Mouse (Mus musculus): ENCODE data around the gene Jmjd7. TPM values are rescaled to one million over a fixed set of nuclear protein-coding genes. Genes with fewer than 3 reads are reported as not detected.

The Jmjd7 gene
- polyA plus RNA-seq, 1 experiment from 2014 or later, result 22.9 TPM

DNA sequence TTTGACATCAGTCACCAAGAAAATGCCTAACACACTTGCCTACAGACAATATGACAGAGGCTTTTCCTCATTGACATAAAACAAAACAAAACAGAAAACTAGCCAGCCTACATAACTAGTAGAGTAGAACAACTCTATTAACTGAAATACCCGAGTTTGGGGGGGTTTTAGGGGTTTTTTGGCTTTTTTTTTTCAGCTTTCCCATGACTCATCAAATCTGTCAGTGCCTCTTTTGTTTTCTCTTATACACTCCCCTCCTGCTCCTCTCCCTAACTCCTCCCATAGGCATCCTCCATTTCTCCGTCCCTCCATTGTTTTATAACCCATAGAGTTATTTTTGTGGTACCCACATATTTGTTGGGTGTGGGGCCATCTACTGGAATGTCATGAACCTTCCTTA, 33.8 kb upstream of the Jmjd7 start:
- Histone ChIP-seq H3K9ac (ENCODE audit: low read length) (no peak overlapping the region), H3K9me3 (ENCODE audit: control insufficient read depth, low read length) (no peaks in the 10 kb centered on the region), H3K4me1 (replicated peaks; ENCODE audit: control insufficient read depth, insufficient read depth, low read length) (peaks cover 20% of the 10 kb centered on the region), H3K36me3 (ENCODE audit: control insufficient read depth, insufficient read depth, low read length) (no peaks in the 10 kb centered on the region), H3K4me2 (ENCODE audit: low read depth, low read length) (no peak overlapping the region), H3K4me3 (ENCODE audit: low read length) (no peak overlapping the region), H3K27me3 (ENCODE audit: control insufficient read depth, insufficient read depth, low read depth, low read length) (no peaks in the 10 kb centered on the region), H3K27ac (ENCODE audit: low read length) (no peak overlapping the region)
- WGBS, result 47% methylated on average over 2 of the region's 2 CpGs
- ATAC-seq (ENCODE audit: low read depth), result no peak

DNA sequence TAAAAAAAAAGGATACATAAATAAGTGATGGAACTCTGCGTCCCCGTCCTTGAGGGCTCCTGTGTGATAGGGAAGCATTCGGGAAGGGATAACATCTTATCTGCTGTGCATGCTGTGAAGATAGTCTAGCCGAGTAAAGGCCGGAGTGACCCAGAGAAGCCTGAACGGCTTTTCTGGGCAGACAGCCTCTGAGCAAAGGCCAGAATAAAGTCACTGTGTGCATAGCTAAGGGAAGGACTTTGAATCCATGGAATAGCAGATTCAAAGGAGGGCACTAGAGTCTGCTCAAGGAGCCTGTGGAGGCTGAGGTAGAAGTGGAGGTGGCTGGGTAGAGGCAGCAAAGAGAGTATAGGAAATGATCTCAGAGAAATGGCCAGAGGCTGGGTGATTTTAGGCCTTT, 32.4 kb upstream of the Jmjd7 start:
- no peak for ATAC-seq (ENCODE audit: low read depth)
- Histone ChIP-seq H3K9ac (ENCODE audit: low read length) (0 out of 2 replicates have a peak overlapping the region, but pooled peaks have one; percentile 32), H3K36me3 (ENCODE audit: control insufficient read depth, insufficient read depth, low read length) (no peaks in the 10 kb centered on the region), H3K27ac (ENCODE audit: low read length) (peak overlapping the region; percentile 94), H3K4me1 (replicated peaks; ENCODE audit: control insufficient read depth, insufficient read depth, low read length) (peaks cover 20% of the 10 kb centered on the region), H3K4me3 (ENCODE audit: low read length) (no peak overlapping the region), H3K9me3 (ENCODE audit: control insufficient read depth, low read length) (no peaks in the 10 kb centered on the region), H3K27me3 (ENCODE audit: control insufficient read depth, insufficient read depth, low read depth, low read length) (no peaks in the 10 kb centered on the region), H3K4me2 (ENCODE audit: low read depth, low read length) (no peak overlapping the region)
- WGBS, result 77% methylated on average over 6 of the region's 6 CpGs

DNA sequence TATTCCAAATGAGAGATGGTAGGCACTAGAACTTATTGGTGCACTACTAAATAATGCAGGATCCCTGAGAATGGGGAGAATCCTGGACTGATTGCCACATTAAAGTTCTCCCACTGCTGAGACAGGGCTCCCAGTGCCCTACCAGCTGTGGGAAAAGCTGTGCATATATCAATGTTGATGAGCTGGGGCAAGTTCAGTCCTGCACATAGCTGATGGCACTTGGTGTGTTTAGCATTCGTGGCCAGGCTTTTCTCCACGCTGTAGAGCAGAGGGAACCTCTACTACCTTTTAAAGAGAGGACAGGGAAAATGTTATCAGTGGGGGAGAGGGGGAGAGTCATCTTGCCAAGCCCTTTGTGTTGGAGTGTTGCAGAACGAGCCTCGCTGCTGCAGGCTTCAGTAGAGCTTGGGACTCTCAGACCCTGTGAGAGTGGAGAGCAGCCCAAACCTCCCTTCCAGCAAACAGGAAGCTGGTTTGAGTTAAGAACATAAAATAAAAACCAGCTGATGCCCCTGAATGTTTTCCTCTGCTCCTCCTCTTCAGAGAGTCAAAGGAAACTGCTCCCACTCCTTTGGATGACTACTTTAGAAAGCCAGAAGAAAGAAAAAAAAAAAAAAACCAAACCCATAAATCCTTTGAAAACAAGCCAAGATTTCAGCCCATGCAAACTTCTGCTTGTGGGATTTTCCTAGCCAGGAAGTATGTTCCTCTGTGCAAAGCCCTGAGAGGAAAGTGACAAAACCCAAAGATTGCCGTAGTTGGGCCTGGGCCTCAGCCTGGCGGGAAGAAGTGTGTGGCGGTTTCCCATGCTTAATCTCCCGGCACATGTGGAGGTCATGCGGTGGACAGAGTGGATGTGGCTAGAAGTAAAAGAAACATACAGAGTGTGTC, 31.6 kb upstream of the Jmjd7 start:
- H3K4me2 ChIP-seq (ENCODE audit: low read depth, low read length), result no peak overlapping the region
- peak; percentile 62 for ATAC-seq (ENCODE audit: low read depth)
- H3K27ac ChIP-seq (ENCODE audit: low read length), result peak overlapping the region; percentile 94
- H3K4me3 ChIP-seq (ENCODE audit: low read length), result no peak overlapping the region
- H3K27me3 ChIP-seq (ENCODE audit: control insufficient read depth, insufficient read depth, low read depth, low read length), result no peaks in the 10 kb centered on the region
- H3K4me1 ChIP-seq (replicated peaks; ENCODE audit: control insufficient read depth, insufficient read depth, low read length), result peaks cover 20% of the 10 kb centered on the region
- no peaks in the 10 kb centered on the region for H3K9me3 ChIP-seq (ENCODE audit: control insufficient read depth, low read length)
- peak overlapping the region; percentile 44 for H3K9ac ChIP-seq (ENCODE audit: low read length)
- H3K36me3 ChIP-seq (ENCODE audit: control insufficient read depth, insufficient read depth, low read length), result no peaks in the 10 kb centered on the region
- WGBS, result 28% methylated on average over 9 of the region's 9 CpGs

DNA sequence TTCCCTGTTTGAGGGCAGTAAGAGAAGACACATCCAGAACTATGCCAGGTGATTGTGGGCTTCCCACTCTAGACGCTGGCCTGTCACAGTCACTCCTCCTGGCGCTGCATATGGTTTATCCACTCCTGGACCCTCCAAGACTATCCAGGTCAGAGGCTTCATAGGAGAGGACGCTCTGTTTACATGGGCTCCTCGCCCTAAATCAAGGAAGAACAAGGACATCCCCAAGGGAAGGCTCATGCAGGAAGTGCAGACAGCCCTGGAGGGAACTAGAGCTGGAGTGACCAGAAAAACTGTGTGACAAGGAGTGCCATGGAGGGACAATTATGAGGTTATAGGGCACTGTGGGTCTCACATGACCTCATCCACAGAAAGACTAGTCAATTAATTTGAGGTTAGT, 29.9 kb upstream of the Jmjd7 start:
- no peak overlapping the region for H3K4me2 ChIP-seq (ENCODE audit: low read depth, low read length)
- H3K9ac ChIP-seq (ENCODE audit: low read length), result no peak overlapping the region
- no peaks in the 10 kb centered on the region for H3K9me3 ChIP-seq (ENCODE audit: control insufficient read depth, low read length)
- no peaks in the 10 kb centered on the region for H3K36me3 ChIP-seq (ENCODE audit: control insufficient read depth, insufficient read depth, low read length)
- 82% methylated on average over 4 of the region's 4 CpGs for WGBS
- H3K27me3 ChIP-seq (ENCODE audit: control insufficient read depth, insufficient read depth, low read depth, low read length), result no peaks in the 10 kb centered on the region
- no peak for ATAC-seq (ENCODE audit: low read depth)
- H3K4me3 ChIP-seq (ENCODE audit: low read length), result no peak overlapping the region
- H3K27ac ChIP-seq (ENCODE audit: low read length), result no peak overlapping the region
- H3K4me1 ChIP-seq (replicated peaks; ENCODE audit: control insufficient read depth, insufficient read depth, low read length), result peaks cover 26% of the 10 kb centered on the region

DNA sequence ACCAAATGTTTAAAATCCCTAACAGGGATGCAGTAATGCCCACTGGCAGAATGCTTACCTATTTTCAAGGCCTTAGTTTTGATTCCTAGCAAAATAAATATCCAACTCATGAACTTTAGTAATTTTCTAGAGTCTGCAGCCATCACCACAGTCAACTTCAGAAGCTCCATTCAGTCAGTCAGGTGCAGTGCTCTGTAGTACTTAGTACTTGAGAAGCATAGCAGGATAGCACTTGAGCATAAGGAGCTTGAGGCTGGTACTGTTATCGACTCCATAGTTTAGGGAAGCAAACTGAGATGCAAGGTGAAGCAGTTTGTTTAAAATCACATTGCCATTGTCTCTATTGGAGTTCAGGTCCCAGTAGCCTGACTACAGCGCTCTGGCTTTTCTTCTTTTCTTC, 27.6 kb upstream of the Jmjd7 start:
- ATAC-seq (ENCODE audit: low read depth), result no peak
- 68% methylated on average over 2 of the region's 2 CpGs for WGBS
- H3K4me1 ChIP-seq (replicated peaks; ENCODE audit: control insufficient read depth, insufficient read depth, low read length), result peaks cover 23% of the 10 kb centered on the region

DNA sequence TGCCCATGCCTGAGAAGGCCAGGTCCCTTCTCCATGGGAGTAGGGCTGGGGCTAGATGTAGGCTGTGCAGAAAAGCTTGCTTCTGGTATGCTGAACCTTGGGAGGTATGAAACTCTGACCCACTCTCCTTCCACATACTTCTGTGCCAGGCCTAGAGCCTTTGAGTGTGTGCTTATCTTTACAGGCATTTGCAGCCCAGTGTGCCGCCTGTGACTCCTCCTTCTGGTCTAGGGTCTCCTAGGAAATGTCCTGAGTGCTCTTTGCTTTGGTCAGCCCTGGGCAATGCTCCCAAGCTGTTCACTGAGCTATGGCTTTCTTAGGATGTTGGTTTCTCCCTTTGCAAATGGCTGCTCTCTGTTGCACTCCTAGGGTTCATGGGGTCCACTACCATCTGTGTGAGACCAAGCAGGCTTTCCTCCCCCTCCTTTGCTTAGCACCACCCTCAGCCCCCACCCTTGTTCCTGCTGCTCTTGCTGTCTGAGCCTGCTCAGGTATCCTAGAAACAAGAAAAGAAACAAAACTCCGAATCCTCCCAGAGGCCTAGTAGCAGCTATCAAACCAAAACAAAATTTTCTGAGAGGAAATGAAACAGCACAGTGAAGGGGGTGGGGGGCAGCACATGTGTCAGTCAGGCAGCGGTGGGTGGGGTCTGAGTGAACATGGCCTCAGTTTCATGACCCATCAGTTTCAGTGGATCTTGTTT, 26.2 kb upstream of the Jmjd7 start:
- Histone ChIP-seq H3K36me3 (ENCODE audit: control insufficient read depth, insufficient read depth, low read length) (no peaks in the 10 kb centered on the region), H3K27me3 (ENCODE audit: control insufficient read depth, insufficient read depth, low read depth, low read length) (no peaks in the 10 kb centered on the region), H3K4me3 (ENCODE audit: low read length) (no peak overlapping the region), H3K9ac (ENCODE audit: low read length) (no peak overlapping the region), H3K4me2 (ENCODE audit: low read depth, low read length) (no peak overlapping the region), H3K9me3 (ENCODE audit: control insufficient read depth, low read length) (no peaks in the 10 kb centered on the region), H3K4me1 (replicated peaks; ENCODE audit: control insufficient read depth, insufficient read depth, low read length) (peaks cover 10% of the 10 kb centered on the region), H3K27ac (ENCODE audit: low read length) (peak overlapping the region; percentile 83)
- WGBS, result 47% methylated on average over 3 of the region's 3 CpGs
- ATAC-seq (ENCODE audit: low read depth), result peak; percentile 90

More for the DNA sequence above, 27.6 kb upstream of the Jmjd7 start:
- H3K36me3 ChIP-seq (ENCODE audit: control insufficient read depth, insufficient read depth, low read length), result no peaks in the 10 kb centered on the region
- H3K27ac ChIP-seq (ENCODE audit: low read length), result no peak overlapping the region
- H3K9ac ChIP-seq (ENCODE audit: low read length), result no peak overlapping the region
- no peak overlapping the region for H3K4me3 ChIP-seq (ENCODE audit: low read length)
- no peak overlapping the region for H3K4me2 ChIP-seq (ENCODE audit: low read depth, low read length)
- no peaks in the 10 kb centered on the region for H3K27me3 ChIP-seq (ENCODE audit: control insufficient read depth, insufficient read depth, low read depth, low read length)
- H3K9me3 ChIP-seq (ENCODE audit: control insufficient read depth, low read length), result no peaks in the 10 kb centered on the region

DNA sequence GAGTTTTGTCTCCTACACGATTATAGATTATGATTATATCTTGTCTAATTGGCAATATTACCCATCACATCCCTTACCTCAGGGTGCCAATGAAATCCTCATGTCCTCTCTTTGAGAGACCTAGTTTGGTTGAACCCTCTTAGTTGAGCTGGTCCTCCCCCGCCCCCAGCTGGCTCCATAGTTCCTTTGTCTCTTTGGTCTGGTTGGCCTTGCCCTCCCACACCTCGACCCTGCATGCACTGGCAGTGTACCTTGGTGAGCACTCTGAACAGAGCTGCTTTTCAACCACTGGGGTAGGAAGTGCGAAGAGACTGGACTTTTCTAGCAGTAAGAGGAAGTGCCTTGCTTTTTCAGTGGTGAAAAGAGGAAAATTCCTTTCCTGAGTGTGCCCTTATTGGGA, 25.3 kb upstream of the Jmjd7 start:
- Histone ChIP-seq H3K4me3 (ENCODE audit: low read length) (no peak overlapping the region), H3K4me2 (ENCODE audit: low read depth, low read length) (no peak overlapping the region), H3K27me3 (ENCODE audit: control insufficient read depth, insufficient read depth, low read depth, low read length) (no peaks in the 10 kb centered on the region), H3K27ac (ENCODE audit: low read length) (peak overlapping the region; percentile 83; the same call in 1 of the 2 replicates), H3K36me3 (ENCODE audit: control insufficient read depth, insufficient read depth, low read length) (no peaks in the 10 kb centered on the region), H3K4me1 (replicated peaks; ENCODE audit: control insufficient read depth, insufficient read depth, low read length) (peaks cover 7% of the 10 kb centered on the region; the same call in 1 of the 2 replicates), H3K9me3 (ENCODE audit: control insufficient read depth, low read length) (no peaks in the 10 kb centered on the region), H3K9ac (ENCODE audit: low read length) (no peak overlapping the region)
- WGBS, result 64% methylated on average over 4 of the region's 4 CpGs
- no peak for ATAC-seq (ENCODE audit: low read depth)

DNA sequence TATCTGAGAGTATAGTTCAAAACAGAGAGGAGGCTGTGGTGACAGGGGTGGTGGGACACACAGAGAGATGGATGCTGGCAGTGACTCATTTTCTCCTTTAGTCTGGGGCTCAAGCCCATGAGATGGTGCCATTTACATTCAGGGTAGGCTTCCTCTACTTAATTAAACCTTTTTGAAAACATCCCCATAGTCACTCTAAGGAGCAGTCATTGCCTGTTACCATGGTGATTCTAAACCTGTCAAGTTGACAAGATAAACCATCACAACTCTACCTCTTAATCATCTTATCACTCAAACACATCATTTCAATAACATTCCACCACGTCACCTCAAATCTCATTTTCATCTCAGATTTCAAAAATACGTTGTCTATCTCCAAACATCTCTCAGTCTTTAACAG, 23.3 kb upstream of the Jmjd7 start:
- Histone ChIP-seq H3K27ac (ENCODE audit: low read length) (no peak overlapping the region), H3K36me3 (ENCODE audit: control insufficient read depth, insufficient read depth, low read length) (no peaks in the 10 kb centered on the region), H3K9me3 (ENCODE audit: control insufficient read depth, low read length) (no peaks in the 10 kb centered on the region), H3K4me1 (replicated peaks; ENCODE audit: control insufficient read depth, insufficient read depth, low read length) (peaks cover 7% of the 10 kb centered on the region; the same call in 1 of the 2 replicates), H3K9ac (ENCODE audit: low read length) (no peak overlapping the region), H3K4me2 (ENCODE audit: low read depth, low read length) (no peak overlapping the region), H3K27me3 (ENCODE audit: control insufficient read depth, insufficient read depth, low read depth, low read length) (no peaks in the 10 kb centered on the region), H3K4me3 (ENCODE audit: low read length) (no peak overlapping the region)
- no peak for ATAC-seq (ENCODE audit: low read depth)
- 69% methylated on average over 2 of the region's 2 CpGs for WGBS

DNA sequence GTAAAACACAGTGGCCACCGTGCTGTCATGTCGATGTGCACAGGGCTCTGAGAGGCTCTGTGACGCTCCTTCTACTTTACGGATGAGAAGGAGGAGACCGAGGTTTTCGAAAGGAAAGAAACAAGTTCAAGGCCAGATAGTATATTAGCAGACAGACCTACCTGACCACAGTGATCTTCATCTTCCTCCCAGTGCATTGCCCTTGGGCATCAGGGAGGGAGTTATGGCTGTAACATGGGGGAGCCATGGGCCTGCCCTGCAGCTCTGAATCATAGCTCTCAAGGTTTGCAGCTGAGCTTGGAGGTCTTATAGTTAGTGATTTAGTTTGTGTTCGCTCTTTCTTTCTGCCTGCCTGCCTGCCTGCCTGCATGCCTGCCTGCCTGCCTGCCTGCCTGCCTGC, 20.6 kb upstream of the Jmjd7 start:
- H3K27me3 ChIP-seq (ENCODE audit: control insufficient read depth, insufficient read depth, low read depth, low read length), result no peaks in the 10 kb centered on the region
- no peak overlapping the region for H3K4me2 ChIP-seq (ENCODE audit: low read depth, low read length)
- H3K36me3 ChIP-seq (ENCODE audit: control insufficient read depth, insufficient read depth, low read length), result no peaks in the 10 kb centered on the region
- H3K4me1 ChIP-seq (replicated peaks; ENCODE audit: control insufficient read depth, insufficient read depth, low read length), result no peaks in the 10 kb centered on the region
- 92% methylated on average over 7 of the region's 7 CpGs for whole genome bisulfite sequencing
- H3K27ac ChIP-seq (ENCODE audit: low read length), result no peak overlapping the region
- H3K9me3 ChIP-seq (ENCODE audit: control insufficient read depth, low read length), result no peaks in the 10 kb centered on the region
- no peak overlapping the region for H3K4me3 ChIP-seq (ENCODE audit: low read length)
- ATAC-seq (ENCODE audit: low read depth), result no peak
- no peak overlapping the region for H3K9ac ChIP-seq (ENCODE audit: low read length)

Measured in lung, embryonic 16.5 days (tissue).